Mouse (Mus musculus) heart, postnatal 0 days (tissue): Measurements from ENCODE around the gene Rcn1.

Experiments used
- CTCF ChIP-seq: IDR thresholded peaks from 2 replicates; pipeline ENCODE4 v1.5.1; 2016; ENCODE audit warnings: antibody characterized with exemption, control low read depth, low read depth
- EP300 ChIP-seq: IDR thresholded peaks from 2 replicates; pipeline ENCODE4 v1.6.1; 2016; ENCODE audit warnings: antibody characterized with exemption, low read depth

- TF ChIP-seq CTCF (no peak), EP300 (no peak)
Measured at GRCm38 (mm10) chr2:105400558-105400957, 1.4 kb upstream of the Rcn1 start.
